Mouse (Mus musculus) fibroblast of lung, adult 2 months (primary cell): ENCODE data around the gene Mrtfb.
A peak's percentile ranks its signal among the peaks of the same experiment; 100 is the strongest.
"Not testable (repeated sequence)": the region's sequence is repeated elsewhere in the genome, so short reads cannot be mapped to it uniquely, and the experiment has no call there.

ENCODE experiments used
- DNase-seq: peaks from one replicate; pipeline ENCODE4 v3.0.0-alpha.2; 2011; ENCODE audit warnings: low read depth

The Mrtfb gene

DNA sequence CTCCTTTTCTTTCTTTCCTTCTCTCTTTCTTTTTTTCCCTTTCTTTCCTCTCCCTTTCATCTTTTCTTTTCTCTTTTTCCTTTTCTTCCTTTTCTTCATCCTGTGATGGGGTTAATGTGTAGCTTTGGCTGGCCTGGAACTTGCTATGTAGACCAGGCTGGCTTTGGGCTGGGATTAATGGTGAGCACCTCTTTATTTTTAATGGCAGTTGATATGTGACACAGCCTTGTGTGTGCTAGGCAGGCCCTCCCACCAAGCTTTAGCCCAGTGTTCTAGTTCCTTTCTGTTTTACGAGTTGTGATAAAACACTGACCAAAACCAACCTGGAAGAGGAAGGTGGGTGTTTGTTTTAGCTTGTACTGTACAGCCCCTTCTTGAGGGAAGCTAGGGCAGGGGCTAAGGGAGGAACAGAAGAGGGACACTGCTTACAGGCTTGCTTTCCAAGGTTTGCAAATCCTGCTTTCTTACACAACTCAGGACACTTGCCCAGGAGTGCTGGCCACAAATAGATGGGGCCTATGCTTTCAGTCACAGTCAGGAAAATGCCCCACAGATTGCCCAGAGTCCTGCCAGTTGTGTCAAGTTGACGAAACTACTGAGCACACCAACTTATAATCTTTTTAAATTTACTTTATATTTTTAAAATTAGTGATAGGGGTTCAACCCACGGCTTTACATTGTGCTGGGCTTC, 20.6 kb downstream of the Mrtfb start:
- DNase-seq, result no peak

DNA sequence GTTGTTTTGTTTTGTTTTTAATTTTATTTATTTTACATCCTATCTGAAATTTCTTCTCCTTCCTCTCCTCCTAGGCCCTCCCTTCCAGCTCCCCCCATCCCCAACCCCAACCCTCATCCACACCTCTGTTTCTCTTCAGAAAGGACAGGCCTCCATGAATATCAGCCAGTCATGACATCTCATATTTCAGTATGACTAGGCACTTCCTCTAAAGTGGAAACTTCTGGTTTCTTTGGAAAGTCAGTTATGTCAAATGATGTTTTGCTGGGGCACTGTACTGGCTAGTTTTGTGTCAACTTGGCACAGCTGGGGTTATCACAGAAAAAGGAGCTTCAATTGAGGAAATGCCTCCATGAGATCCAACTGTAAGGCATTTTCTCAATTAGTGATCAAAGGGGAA, 30.1 kb downstream of the Mrtfb start:
- DNase-seq, result not testable (repeated sequence)

DNA sequence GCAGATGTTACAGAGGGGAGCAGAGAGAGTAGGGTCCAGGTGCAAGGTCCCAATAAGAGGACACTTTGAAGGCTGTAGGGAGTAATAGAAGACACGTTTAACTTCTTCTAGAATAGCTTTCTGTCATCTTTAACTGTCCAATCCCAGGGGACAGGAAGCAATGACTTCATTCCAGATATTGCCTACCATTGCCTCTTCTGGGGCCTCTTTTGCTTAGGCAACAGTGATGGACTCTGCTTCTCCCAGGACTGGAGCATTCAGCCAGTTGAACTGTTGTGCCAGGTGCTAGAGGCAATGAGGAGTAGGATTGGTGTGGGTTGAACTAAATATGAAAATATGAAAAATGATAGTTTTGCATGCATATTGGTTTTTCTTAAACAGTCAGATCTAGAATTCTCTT, 41.6 kb downstream of the Mrtfb start:
- no peak for DNase-seq

DNA sequence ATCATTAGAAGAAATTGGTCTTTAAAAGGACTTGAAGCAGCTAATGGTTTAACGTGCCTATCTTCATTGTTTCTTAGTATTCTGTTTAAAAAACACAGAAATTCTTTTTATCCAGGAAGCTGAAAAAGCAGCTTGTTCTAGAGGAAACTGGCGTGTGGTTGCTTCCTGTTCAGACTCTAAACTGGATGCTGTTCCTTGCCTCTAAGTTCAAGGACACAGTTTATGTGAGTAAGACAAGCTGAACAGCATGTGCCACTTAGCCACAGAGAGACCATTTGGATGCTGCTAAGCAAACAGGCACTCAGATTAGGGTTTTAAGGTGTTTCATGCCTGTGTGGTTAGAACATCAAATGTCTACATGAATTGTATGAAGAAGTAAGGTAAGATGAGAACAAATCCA, 42.7 kb downstream of the Mrtfb start:
- no peak for DNase-seq

DNA sequence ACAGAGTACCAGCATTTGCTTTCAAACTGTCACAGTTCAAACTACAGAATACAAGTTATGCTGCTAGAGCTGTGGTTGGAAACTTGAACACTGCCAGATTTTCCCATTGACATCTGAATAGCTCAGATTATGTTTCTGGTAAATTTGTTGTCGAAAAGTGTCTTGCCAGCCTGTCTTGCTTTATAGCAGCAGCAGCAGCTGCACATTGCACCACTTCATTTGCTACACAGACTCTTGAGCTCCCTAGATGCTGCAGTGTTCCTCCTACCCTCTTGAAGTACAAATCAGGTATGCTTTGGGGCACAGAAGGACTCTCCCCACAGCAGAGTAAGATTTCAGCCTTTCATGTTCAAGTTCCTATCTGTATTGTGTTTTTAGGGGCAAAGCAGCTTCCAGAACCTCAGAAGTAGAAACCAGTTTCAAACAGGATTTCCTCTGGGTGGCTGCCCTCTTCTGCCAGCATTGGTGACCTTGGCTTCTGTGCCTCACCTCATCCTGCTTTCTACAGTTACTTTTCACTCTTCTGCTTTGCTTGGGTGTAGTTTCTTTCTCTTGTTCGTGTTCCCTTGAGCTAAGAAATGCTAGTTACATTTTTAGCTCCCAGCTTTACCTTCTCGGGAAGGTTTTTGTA, 49.9 kb downstream of the Mrtfb start:
- DNase-seq, result no peak

DNA sequence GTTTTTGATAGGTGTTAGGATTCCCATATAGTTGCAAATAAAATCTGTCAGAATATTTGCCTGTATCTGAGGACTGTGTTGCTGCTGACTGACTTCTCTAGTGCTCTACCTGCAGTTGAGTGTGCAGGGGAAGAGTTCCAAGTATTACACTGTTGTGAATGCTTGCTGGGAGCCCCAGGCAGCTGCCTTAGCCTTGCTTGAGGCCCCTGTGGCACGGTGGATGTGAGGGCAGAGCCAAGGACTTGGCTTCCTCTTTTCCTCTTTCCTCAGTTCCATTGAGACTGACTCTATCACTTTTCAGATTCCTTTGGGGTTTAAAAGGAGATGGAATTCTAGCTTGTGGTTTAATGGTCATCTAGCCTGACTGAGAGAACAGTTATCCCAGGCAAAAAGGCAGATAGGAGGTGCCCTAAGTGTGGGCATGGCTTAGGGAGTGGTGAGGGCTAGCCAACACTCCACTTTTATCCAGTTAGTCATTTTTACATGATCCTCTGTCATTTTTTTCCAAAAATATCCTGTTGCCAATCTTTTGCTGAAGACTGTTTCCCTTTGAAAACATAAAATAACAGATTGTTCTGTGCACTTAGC, 53.9 kb downstream of the Mrtfb start:
- peak; percentile 64 for DNase-seq

DNA sequence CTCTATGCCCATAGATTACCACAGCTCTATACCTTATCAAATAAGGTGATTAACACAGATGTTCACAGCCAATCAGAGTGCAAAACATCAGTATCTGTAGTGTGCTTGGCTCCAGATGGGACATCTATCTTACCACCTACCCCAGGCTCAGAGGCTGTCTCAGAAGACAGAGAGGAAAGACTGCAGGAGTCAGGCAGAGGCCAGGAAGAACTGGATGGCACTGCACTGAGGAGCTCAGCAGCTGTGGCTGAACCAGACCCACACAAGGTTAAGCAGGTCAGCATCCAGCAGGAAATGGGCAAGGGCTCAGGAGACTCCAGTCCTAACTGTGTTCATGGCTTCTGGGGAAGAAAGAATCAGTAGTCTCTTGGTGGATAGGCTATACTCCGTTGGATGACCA, 55.1 kb downstream of the Mrtfb start:
- DNase-seq, result no peak

DNA sequence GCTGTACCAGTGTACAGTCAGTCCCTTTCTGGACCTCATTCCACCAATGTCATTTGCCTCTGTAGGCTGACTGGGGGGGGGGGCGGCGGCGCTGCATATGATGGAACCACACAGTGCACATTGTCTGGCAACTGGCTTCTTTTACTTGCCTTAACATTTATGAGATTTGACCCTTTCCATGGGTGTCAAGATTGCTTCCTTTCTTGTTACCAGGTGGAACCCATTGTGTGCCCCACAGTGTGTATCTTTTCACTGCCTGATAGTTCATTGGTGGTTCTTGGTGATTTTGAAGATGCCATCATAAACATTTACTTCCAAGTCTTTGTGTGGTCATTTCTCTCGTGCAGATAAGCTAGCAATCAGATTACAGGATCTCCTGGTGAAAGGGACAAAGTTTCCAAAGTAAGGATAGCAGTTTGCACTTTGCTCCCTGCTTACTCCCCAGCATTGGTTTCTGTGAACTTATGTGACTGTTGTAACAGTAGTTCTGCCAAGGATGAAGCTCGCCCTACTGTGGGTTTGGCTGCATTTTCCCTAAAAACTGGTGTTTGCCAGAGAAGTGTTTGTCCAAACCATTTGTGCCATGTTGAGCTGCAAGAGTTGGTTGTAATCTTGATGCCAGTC, 56.9 kb downstream of the Mrtfb start:
- no peak for DNase-seq

DNA sequence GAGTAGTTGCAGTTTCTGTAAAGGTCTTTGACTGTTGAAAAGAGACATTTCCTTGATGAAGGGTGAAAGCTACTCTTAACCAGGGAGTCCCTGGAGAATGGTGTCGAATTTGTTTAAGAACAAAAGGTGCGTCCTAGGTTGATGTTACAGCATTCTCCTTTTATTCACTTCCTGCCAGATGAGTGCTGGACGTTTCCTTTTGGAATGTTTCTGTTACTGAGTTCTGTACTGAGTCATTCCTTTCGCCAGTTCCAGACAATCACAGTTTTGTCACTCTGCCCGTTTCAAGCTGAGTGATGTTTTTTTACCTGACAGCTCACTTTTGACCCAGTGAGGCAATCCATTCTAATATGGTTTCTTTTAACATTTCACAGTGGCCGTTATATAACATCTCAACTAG, 67.5 kb downstream of the Mrtfb start:
- peak; percentile 69 for DNase-seq

DNA sequence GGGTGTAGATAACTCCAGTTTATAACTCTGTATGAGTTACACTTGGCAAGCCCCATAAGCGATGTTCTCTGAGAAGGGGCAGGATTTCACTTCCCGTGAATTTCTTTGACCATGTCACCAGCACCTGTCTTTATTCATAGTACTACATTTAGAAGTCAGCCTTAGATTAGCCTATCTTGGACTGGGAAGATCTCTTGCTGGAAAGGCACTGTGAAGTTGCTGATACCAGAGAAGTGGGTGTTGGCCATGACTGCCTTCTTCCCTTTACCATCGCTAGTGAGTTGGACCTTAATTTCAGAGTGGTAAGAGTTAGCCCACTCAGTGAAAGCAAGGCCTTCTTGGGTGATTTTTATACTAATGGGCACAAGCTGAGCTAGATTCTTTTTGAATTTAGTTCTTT, 70.3 kb downstream of the Mrtfb start:
- DNase-seq, result no peak

DNA sequence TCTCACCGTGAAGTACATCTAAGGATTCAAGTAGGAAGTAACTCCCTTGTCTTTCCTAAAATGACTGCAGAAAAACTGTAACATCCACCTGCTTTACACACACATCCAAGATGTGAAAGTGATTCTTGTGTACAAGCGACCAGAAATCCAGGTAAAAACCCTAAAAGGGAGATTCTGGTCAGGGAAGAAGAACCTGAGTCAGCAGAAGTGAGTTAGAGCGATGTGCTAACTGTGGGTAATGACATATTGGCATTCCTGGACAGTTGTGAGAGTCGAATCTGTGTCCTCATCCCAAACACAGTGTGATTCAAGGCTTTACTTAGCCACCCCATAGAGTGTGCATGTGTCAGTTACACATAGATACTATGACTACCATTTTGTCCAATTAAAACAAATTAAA, 72.4 kb downstream of the Mrtfb start:
- DNase-seq, result no peak

DNA sequence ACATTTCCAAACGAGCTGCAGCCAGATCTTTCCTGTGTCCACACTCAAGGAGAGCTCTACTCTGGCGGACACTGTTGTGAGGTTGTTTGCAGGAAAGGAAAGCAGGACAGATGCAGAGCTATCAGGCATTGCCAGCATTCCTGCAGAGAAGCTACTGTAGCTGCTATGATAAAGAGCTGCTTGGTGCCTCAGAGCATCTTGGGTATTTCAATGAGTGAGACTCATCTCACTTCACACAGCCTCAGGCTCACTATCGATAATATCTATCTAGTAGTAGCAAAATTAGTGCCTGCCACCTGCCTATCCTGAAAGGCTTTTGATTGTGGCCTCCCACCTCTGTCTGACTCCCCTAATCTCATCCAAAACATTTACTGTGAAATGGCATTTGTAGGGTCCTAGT, 73.4 kb downstream of the Mrtfb start:
- DNase-seq, result no peak

DNA sequence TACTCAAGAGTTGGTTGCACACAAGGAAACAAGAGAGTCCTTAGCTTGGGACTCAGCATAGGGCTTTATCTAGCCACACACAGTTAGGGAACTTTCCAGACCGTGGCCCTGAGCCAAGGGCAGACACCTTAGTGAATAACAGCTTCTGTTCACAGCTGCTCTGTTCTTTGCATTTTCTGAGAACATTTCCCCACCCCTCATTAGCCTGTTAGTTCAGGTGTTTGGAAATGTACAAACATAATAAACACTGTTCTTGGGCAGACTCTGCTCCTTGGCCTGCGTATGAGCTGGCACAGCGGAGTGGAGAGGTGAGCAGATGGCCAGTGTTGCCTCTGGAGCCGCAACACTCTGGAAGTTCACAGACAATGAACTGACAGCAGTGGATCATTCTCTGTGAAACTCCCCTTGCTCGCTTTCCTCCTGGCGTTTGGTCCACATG, 74.0 kb downstream of the Mrtfb start:
- no peak for DNase-seq

DNA sequence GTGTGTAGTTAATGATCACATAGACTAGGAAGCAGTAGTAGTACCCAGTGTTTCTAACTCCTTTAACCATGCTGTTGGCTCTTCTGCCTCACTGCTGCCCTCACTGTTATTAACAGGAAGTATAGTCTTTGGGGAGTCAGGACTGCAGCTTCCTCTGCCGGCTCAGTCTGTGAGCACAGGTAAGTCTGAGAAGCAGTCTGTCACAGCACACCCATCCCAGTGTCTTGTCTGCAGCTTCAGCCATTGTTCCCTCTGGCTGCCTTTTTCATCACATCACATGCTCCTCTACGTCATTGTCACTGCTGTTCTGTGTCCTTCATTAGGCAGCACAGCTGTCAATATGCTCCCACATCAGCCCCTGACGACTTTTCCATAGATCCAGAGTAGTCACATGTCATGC, 75.6 kb downstream of the Mrtfb start:
- no peak for DNase-seq

DNA sequence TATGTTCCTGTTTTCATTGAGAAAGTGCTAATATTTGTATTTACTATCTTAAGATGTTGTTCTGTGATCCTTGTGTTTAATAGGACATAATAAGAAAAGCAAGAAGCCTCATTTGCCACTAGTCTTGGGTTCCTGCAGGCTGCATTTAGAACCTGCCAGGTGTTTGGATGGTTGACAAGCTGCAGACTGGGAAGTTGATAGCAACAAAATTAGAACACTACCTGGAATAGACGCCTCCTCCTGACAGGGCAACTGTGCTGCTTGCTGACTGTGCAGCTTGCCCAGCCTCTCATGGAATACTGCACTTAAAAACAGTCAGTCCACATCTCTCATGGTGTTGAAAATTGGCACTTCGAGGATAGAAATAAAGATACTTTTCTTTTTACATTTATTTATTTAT, 76.3 kb downstream of the Mrtfb start:
- no peak for DNase-seq

DNA sequence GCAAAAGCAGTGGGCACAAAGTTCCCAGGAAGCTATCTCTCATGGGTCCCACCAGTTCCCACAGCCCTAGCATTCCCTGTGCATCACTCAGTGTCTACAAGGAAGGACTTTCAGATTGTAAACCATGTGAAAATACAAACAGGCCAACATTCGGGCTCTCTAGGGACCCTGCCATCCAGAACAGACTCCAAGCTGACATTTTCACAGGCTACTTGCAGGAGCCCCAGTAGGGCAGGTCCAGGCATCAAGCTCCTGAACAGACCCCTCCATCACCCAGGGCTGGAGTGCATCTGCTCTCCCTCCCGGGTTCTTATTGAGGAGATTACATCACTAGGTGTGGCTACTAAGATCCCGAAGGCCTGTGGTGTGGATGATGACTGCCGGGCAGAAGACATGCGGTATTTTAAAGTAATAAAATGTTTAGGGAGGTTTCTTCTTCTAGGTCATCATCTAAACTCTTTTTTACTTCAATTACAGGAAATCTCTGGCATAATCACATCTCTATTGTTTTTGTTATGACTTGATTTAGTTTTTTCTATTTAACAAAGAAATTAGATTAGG, 77.6 kb downstream of the Mrtfb start:
- DNase-seq, result no peak

DNA sequence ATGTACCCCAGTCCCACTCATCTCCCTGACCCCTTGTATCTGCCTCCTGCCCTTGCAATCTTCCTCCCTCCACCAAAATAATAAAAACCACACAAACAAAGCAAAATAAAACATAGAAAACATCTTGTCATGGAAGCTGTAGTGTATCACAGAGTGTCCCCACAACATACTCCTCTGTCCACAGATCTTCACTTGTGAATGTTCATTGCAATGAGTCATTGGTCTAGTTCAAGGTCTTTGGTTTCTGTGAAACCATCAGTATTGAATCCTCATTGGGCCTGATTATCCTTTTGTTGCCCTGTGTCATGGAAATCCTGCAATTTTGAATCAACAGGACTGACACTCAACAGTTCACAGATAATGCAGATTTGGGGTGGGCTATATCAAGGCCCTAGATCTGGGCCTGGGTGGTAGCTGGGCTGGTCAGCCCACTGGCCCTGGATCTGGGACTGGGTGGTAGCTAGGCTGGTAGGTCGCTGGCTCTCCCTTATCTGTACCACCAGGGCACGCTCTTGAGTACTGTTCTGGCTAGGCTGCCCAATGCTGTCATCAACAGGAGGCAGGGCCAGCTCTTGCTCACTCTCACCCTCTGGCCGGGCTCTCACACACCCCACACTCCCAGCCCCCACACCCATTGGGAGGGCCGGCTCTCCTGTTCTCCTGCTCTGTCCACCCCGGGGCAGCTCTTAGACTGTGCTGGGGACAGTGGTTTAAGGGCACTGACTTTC, 80.4 kb downstream of the Mrtfb start:
- no peak for DNase-seq

DNA sequence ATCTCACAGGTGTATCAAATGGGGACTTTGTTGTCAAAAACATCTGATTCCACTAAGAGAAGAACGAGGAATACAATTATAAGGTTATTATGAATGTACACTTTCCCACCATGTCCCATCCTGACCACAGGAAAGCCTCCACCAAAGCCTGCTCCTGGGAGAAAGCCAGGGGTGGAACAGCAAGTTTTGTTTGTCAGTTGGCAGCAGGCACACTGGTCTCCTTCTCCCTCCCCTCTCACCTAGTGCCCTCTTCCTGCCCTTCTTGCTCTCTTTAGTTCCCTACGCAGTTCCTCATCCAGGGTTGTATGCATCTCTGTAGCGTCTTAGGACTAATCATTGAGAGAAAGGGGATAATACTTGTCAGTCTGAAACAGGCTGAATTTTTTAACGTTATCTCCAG, 81.8 kb downstream of the Mrtfb start:
- DNase-seq, result no peak

DNA sequence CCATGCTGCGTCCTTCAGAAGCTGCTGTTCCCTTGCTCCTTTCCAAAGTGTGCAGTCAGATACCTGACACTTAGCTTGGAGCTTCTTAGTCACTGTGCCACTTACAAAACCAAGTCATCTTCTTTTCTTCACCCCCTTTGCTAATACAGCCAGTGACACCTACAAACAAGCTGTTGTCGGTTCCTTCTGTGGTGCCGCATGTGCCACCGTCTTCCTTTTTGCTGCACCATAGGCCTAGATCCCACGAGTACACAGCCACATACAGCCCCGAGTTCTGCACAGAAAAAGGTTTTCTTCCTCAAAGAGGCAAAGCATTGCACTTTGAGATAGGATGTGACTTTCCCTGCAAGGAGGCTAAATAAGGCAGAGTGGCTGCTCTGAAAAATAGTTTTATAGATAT, 83.2 kb downstream of the Mrtfb start:
- no peak for DNase-seq

DNA sequence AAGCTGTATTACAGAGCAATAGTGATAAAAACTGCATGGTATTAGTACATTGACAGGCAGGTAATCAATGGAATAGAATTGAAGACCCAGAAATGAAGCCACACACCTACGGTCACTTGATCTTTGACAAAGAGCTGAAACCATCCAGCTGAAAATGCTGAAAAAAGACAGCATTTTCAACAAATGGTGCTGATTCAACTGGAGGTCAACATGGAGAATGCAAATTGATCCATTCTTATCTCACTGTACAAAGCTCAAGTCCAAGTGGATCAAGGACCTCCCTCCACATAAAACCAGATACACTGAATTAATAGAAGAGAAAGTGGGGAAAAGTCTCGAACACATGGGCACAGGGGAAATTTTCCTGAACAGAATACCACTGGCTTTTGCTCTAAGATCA, 89.5 kb downstream of the Mrtfb start:
- DNase-seq, result not testable (repeated sequence)

DNA sequence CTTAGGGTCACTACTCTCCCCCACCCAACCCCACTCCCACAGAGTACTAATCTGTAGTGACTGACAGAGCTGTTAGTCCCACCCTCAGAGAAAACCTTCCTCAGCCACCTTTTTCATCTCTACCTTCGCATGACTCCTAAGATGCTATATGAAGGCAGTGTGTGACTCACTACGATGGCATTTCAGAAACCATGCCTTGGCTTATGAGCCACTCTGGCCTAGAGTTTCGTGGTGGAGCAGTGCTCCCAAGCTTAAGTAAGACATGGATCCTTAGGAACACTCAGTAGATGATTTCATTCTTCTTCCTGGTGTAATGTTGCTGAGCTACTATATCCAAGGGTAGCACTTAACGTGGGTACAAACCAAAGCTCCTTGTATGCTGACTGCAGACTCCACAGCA, 94.4 kb downstream of the Mrtfb start:
- no peak for DNase-seq

DNA sequence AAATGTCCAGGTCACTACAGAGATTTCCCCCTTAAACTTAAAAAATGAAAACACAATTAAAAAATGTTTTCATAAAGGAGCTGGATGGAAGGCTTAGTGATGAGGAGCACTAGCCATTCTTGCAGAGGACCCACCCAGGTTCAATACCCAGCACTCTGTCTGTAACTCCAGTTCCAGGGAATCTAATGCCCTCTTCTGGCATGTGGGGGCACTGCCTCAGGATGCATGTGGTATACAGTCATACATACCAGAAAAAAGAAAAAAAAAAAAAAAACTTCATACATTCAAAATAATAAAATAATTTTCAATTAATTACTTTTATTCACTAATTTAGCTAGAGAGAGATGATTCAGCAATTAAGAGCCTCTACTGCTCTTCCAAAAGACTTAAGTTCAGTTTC, 95.0 kb downstream of the Mrtfb start:
- no peak for DNase-seq
